Mouse (Mus musculus) hindbrain, embryonic 15.5 days (tissue): ENCODE data around the gene Msi2. TPM values are rescaled to one million over a fixed set of nuclear protein-coding genes. Genes with fewer than 3 reads are reported as not detected.
A peak's percentile ranks its signal among the peaks of the same experiment; 100 is the strongest.

Experiments used
- ATAC-seq: fragments of 200-750 bp; cut with Nextera tagmentation; 2 replicates; pipeline ENCODE4 v1.8.0; 2017; ENCODE audit warnings: low read depth, moderate number of reproducible peaks, moderate TSS enrichment; ENCODE audit not compliant: low FRiP score
- H3K27ac ChIP-seq: fragments of 300-500 bp; sonication (generic); replicated peaks from 2 replicates; pipeline ENCODE4 v1.5.1; 2015; ENCODE audit warnings: mild to moderate bottlenecking, inconsistent platforms
- H3K27me3 ChIP-seq: fragments of 300-500 bp; sonication (generic); 2 replicates; pipeline ENCODE4 v1.6.1; 2015; ENCODE audit warnings: control low read depth, inconsistent platforms
- H3K36me3 ChIP-seq: fragments of 300-500 bp; sonication (generic); 2 replicates; pipeline ENCODE4 v1.6.1; 2015; ENCODE audit warnings: control low read depth, inconsistent platforms
- H3K4me1 ChIP-seq: fragments of 300-500 bp; sonication (generic); replicated peaks from 2 replicates; pipeline ENCODE4 v1.6.1; 2015; ENCODE audit warnings: control low read depth, inconsistent platforms
- H3K4me2 ChIP-seq: fragments of 300-500 bp; sonication (generic); 2 replicates; pipeline ENCODE4 v1.6.1; 2015; ENCODE audit warnings: moderate library complexity, mild to moderate bottlenecking, inconsistent platforms
- H3K4me3 ChIP-seq: fragments of 300-500 bp; sonication (generic); 2 replicates; pipeline ENCODE4 v1.5.1; 2015; ENCODE audit warnings: mild to moderate bottlenecking, inconsistent platforms
- H3K9ac ChIP-seq: fragments of 300-500 bp; sonication (generic); 2 replicates; pipeline ENCODE4 v1.6.1; 2015; ENCODE audit warnings: inconsistent platforms
- H3K9me3 ChIP-seq: fragments of 300-500 bp; sonication (generic); 2 replicates; pipeline ENCODE4 v1.6.1; 2016; ENCODE audit warnings: control low read depth, inconsistent platforms
- WGBS: fragments of 180-500 bp; shearing (Covaris S2); methylation state at CpG from one replicate; pipeline ENCODE4 v1.1.7; 2015; 5-methylcytosine and 5-hydroxymethylcytosine counted together
- polyA plus RNA-seq: library from polyadenylated mRNA; unstranded; fragments of >200 nt; fragmentation: Nextera tagmentation; extraction: Ambion mirVana; gene quantifications from 2 replicates; pipeline ENCODE4 v1.2.1, GENCODE M21; 2015

Msi2 gene
- polyA plus RNA-seq, 1 experiment from 2014 or later = 35.9 TPM

GRCm38 (mm10) chr11:88594010-88594409, 124.3 kb downstream of the Msi2 start:
- Histone ChIP-seq H3K9ac (no peak overlapping the region), H3K4me2 (no peak overlapping the region), H3K27ac (peak overlapping the region; percentile 40; the same call in 1 of the 2 replicates), H3K4me1 (peaks cover 68% of the 10 kb centered on the region), H3K36me3 (no peaks in the 10 kb centered on the region; the same call in 1 of the 2 replicates), H3K4me3 (no peak overlapping the region), H3K27me3 (no peaks in the 10 kb centered on the region), H3K9me3 (no peaks in the 10 kb centered on the region)
- WGBS = 36% methylated on average over 8 of the region's 8 CpGs
- no peak for ATAC-seq

DNA sequence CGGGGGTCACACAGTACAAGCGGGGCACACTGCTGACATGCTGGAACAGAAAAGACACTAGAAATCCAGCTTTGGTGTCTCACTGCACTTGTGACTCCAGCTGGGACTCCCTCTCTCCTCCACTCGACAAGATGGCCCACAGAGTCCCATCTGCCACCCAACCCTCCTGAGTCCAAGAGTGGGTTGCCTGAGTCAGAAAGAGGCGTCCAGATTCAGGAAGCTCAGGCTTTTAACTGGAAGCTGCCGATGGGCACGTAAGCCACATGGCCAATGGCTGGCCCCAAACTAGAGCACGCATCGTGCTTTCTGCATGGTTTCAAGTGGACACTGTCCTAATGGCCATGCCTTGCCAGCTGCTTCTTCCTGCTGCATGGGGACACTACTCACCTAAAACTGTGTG, 126.2 kb downstream of the Msi2 start:
- WGBS = 63% methylated on average over 8 of the region's 8 CpGs
- no peaks in the 10 kb centered on the region; the same call in 1 of the 2 replicates for H3K36me3 ChIP-seq
- no peaks in the 10 kb centered on the region for H3K9me3 ChIP-seq
- no peak overlapping the region for H3K4me3 ChIP-seq
- 0 out of 2 replicates have a peak overlapping the region, but pooled peaks have one; percentile 2 for H3K27ac ChIP-seq
- no peaks in the 10 kb centered on the region for H3K27me3 ChIP-seq
- peaks cover 73% of the 10 kb centered on the region for H3K4me1 ChIP-seq
- H3K9ac ChIP-seq = no peak overlapping the region
- ATAC-seq = no peak
- H3K4me2 ChIP-seq = no peak overlapping the region

DNA sequence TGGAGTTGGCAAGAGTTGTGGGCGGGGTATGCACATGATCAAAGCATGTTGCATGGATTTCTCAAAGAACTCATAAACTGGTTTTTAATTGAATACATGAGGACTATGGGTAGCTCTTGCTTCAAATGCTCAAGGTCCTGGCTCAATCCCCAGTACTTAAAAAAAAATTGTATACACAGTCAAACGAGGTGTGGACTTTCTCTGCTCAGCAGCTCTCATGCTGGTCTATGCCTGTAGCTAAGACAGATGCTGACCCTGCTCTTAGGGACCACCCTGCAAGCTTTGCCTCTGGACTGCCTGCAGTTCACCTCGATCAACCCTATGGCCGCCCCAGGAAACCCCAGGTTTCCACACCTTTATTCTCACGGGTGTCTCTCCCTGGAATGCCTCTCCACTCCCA, 127.7 kb downstream of the Msi2 start:
- Histone ChIP-seq H3K27me3 (no peaks in the 10 kb centered on the region), H3K27ac (peak overlapping the region; percentile 17; the same call in 1 of the 2 replicates)
- WGBS = 75% methylated on average over 5 of the region's 5 CpGs

GRCm38 (mm10) chr11:88589641-88590040, 128.7 kb downstream of the Msi2 start:
- H3K27ac ChIP-seq = peak overlapping the region; percentile 67
- 61% methylated on average over 6 of the region's 6 CpGs for WGBS
- no peak overlapping the region for H3K4me3 ChIP-seq
- H3K27me3 ChIP-seq = no peaks in the 10 kb centered on the region
- H3K4me1 ChIP-seq = peaks cover 83% of the 10 kb centered on the region
- H3K9me3 ChIP-seq = no peaks in the 10 kb centered on the region
- H3K9ac ChIP-seq = no peak overlapping the region
- no peaks in the 10 kb centered on the region; the same call in 1 of the 2 replicates for H3K36me3 ChIP-seq
- no peak overlapping the region for H3K4me2 ChIP-seq
- ATAC-seq = no peak

More for the DNA sequence above, 127.7 kb downstream of the Msi2 start:
- Histone ChIP-seq H3K4me1 (peaks cover 80% of the 10 kb centered on the region), H3K4me3 (no peak overlapping the region), H3K4me2 (no peak overlapping the region), H3K9ac (no peak overlapping the region), H3K9me3 (no peaks in the 10 kb centered on the region), H3K36me3 (no peaks in the 10 kb centered on the region; the same call in 1 of the 2 replicates)
- no peak for ATAC-seq

GRCm38 (mm10) chr11:88588688-88589210, 129.6 kb downstream of the Msi2 start:
- peak; percentile 52 for ATAC-seq
- H3K27ac ChIP-seq = peak overlapping the region; percentile 67
- H3K36me3 ChIP-seq = no peaks in the 10 kb centered on the region; the same call in 1 of the 2 replicates
- H3K27me3 ChIP-seq = no peaks in the 10 kb centered on the region
- no peak overlapping the region for H3K4me2 ChIP-seq
- 28% methylated on average over 9 of the region's 9 CpGs for WGBS
- H3K4me3 ChIP-seq = no peak overlapping the region
- H3K4me1 ChIP-seq = peaks cover 86% of the 10 kb centered on the region
- no peak overlapping the region for H3K9ac ChIP-seq
- no peaks in the 10 kb centered on the region for H3K9me3 ChIP-seq

- WGBS = 35% methylated on average over 5 of the region's 5 CpGs
- no peak overlapping the region for H3K4me3 ChIP-seq
Measured at GRCm38 (mm10) chr11:88587710-88588109, 130.6 kb downstream of the Msi2 start.

GRCm38 (mm10) chr11:88585880-88586279, 132.4 kb downstream of the Msi2 start:
- no peak overlapping the region for H3K4me3 ChIP-seq
- no peaks in the 10 kb centered on the region for H3K9me3 ChIP-seq
- 45% methylated on average over 2 of the region's 2 CpGs for WGBS
- H3K27me3 ChIP-seq = no peaks in the 10 kb centered on the region
- no peak overlapping the region for H3K9ac ChIP-seq
- H3K27ac ChIP-seq = peak overlapping the region; percentile 67
- H3K36me3 ChIP-seq = no peaks in the 10 kb centered on the region; the same call in 1 of the 2 replicates
- ATAC-seq = no peak
- H3K4me2 ChIP-seq = peak overlapping the region; percentile 16; the same call in 1 of the 2 replicates
- peaks cover 99% of the 10 kb centered on the region for H3K4me1 ChIP-seq

More at GRCm38 (mm10) chr11:88587710-88588109, 130.6 kb downstream of the Msi2 start:
- Histone ChIP-seq H3K4me2 (no peak overlapping the region), H3K4me1 (peaks cover 87% of the 10 kb centered on the region), H3K9me3 (no peaks in the 10 kb centered on the region), H3K36me3 (no peaks in the 10 kb centered on the region; the same call in 1 of the 2 replicates), H3K27ac (peak overlapping the region; percentile 67), H3K27me3 (no peaks in the 10 kb centered on the region), H3K9ac (0 out of 2 replicates have a peak overlapping the region, but pooled peaks have one; percentile 4)
- no peak for ATAC-seq

DNA sequence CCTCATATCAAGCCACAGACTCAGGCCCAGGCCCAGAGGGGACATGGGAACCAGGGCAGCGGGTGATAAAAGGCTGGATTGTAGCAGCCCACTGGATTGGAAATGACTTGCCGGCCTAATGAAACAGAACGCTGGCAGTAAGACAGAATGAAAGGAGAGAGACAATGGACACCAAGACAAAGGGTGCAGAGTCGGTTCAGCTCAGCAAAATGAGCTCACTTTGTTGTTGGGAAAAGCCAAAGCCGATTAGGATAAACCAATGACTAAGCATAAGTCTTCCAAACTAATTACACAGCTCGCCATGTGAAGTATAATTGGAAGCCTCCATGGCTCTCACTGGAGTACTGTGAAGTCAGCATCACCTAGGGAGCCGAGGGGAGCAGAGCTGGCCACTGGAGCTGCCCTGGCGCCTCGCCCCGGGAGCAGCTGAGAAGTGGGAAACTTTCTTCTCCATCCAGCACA, 133.1 kb downstream of the Msi2 start:
- ATAC-seq = peak; percentile 62
- Histone ChIP-seq H3K4me1 (peaks cover 95% of the 10 kb centered on the region), H3K36me3 (no peaks in the 10 kb centered on the region; the same call in 1 of the 2 replicates), H3K4me2 (peak overlapping the region; percentile 16; the same call in 1 of the 2 replicates), H3K9ac (no peak overlapping the region), H3K27me3 (no peaks in the 10 kb centered on the region), H3K4me3 (no peak overlapping the region), H3K9me3 (no peaks in the 10 kb centered on the region), H3K27ac (peak overlapping the region; percentile 67)
- 3% methylated on average over 10 of the region's 10 CpGs for WGBS

DNA sequence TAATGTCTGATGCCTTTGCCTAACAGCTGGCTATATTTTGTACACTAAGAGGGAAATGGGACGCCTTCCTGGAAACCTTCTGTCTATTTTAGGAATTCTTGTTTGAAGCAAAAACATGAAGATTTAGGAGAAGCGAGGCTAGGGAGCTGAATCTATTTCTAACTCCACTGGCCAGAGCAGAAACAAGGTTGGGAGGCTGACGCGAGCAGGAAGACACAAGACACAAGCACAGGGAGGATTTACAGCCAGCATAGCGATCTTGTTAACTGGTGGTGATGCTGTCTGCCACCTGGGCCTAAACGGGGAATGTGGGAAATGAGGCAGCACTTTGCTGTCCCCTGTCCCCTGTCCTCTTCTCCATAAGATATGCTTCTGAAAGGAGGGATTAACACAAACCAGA, 134.4 kb downstream of the Msi2 start:
- 8% methylated on average over 6 of the region's 6 CpGs for WGBS
- no peaks in the 10 kb centered on the region for H3K36me3 ChIP-seq
- no peaks in the 10 kb centered on the region for H3K9me3 ChIP-seq
- H3K9ac ChIP-seq = 0 out of 2 replicates have a peak overlapping the region, but pooled peaks have one; percentile 1
- H3K4me3 ChIP-seq = no peak overlapping the region
- H3K4me1 ChIP-seq = peaks cover 87% of the 10 kb centered on the region
- no peak overlapping the region for H3K4me2 ChIP-seq
- peak overlapping the region; percentile 67 for H3K27ac ChIP-seq
- no peak for ATAC-seq
- no peaks in the 10 kb centered on the region for H3K27me3 ChIP-seq

DNA sequence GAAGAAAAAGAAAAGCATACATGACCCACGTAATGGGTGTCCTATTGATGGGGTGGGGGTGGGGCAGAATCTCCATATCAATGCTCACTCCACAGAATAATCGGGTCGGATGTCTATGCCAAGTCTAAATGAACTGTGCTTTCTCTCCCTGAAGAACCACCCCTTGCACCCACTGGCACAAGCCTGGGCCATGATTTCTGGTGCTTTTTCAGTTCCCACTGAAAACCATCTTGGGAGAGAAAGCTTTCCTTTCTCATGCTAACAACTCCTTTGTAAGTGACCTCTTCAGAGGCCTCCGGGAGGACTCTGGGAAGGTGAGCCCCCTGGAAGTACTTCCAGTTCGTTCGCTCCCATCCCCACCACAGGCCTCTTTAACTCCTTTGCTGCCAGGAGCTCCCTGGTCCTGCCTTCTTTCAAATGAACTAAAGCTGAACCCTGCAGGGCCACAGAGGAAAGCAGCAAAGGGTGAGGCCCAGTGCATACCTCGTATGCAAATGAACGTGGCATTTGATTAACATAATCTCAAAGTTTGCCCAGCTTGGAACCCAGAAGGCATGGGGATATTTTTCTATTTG, 135.0 kb downstream of the Msi2 start:
- H3K27ac ChIP-seq = peak overlapping the region; percentile 67
- H3K4me2 ChIP-seq = peak overlapping the region; percentile 36; the same call in 1 of the 2 replicates
- ATAC-seq = peak; percentile 64
- H3K27me3 ChIP-seq = no peaks in the 10 kb centered on the region
- peaks cover 84% of the 10 kb centered on the region for H3K4me1 ChIP-seq
- WGBS = 7% methylated on average over 8 of the region's 8 CpGs
- no peaks in the 10 kb centered on the region for H3K9me3 ChIP-seq
- H3K4me3 ChIP-seq = no peak overlapping the region
- H3K36me3 ChIP-seq = no peaks in the 10 kb centered on the region
- no peak overlapping the region for H3K9ac ChIP-seq

DNA sequence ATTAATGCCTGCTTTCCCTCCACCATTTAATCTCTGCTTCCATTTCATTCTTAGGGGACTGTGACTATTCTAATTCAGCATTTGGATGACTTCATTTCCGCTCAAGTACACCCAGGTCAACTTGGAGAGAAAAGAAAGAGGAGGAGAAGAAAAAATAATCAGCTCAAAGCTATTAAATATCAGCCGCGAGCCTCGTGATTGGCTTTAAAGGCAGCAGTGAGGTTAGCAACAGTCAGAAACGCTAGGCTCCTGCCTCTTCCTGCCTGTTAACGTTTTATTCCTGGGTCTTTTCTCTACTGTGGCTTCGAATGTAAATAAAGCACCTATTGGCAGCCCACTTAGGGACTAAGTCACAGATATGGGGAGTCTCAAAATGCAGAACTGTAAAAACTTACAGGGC, 135.5 kb downstream of the Msi2 start:
- H3K9me3 ChIP-seq = no peaks in the 10 kb centered on the region
- H3K9ac ChIP-seq = 0 out of 2 replicates have a peak overlapping the region, but pooled peaks have one; percentile 6
- H3K27me3 ChIP-seq = no peaks in the 10 kb centered on the region
- WGBS = 9% methylated on average over 7 of the region's 7 CpGs
- no peak overlapping the region for H3K4me3 ChIP-seq
- ATAC-seq = peak; percentile 6; the same call in 1 of the 2 replicates
- peaks cover 80% of the 10 kb centered on the region for H3K4me1 ChIP-seq
- H3K27ac ChIP-seq = peak overlapping the region; percentile 67
- peak overlapping the region; percentile 36 for H3K4me2 ChIP-seq
- no peaks in the 10 kb centered on the region for H3K36me3 ChIP-seq

GRCm38 (mm10) chr11:88582021-88582707, 136.1 kb downstream of the Msi2 start:
- no peak for ATAC-seq
- WGBS = 11% methylated on average over 13 of the region's 13 CpGs
- Histone ChIP-seq H3K9ac (no peak overlapping the region), H3K4me3 (no peak overlapping the region), H3K27ac (peak overlapping the region; percentile 67), H3K27me3 (no peaks in the 10 kb centered on the region), H3K9me3 (no peaks in the 10 kb centered on the region), H3K36me3 (no peaks in the 10 kb centered on the region), H3K4me1 (peaks cover 80% of the 10 kb centered on the region), H3K4me2 (peak overlapping the region; percentile 36)
